Mouse (Mus musculus) ES-Bruce4 (cell line): ENCODE data around the gene Rhbdl3.

Experiments used
- CTCF ChIP-seq: IDR thresholded peaks from one replicate; pipeline ENCODE4 v1.8.1; 2011; ENCODE audit warnings: low read depth, low read length
- EP300 ChIP-seq: IDR thresholded peaks from 2 replicates; pipeline ENCODE4 v1.6.1; 2011; ENCODE audit warnings: low read depth, low read length; ENCODE audit not compliant: insufficient read depth
- POLR2A ChIP-seq: IDR thresholded peaks from one replicate; pipeline ENCODE4 v1.8.1; 2011; ENCODE audit warnings: low read length; ENCODE audit not compliant: insufficient read depth

- TF ChIP-seq CTCF (no peak), POLR2A (no peak), EP300 (no peak)
These were observed 84.3 kb downstream of the Rhbdl3 start for GRCm38 (mm10) chr11:80385055-80385454.
